Mouse (Mus musculus): ENCODE measurements around the gene Fam213b.
A peak's percentile ranks its signal among the peaks of the same experiment; 100 is the strongest.

Gene Fam213b

DNA sequence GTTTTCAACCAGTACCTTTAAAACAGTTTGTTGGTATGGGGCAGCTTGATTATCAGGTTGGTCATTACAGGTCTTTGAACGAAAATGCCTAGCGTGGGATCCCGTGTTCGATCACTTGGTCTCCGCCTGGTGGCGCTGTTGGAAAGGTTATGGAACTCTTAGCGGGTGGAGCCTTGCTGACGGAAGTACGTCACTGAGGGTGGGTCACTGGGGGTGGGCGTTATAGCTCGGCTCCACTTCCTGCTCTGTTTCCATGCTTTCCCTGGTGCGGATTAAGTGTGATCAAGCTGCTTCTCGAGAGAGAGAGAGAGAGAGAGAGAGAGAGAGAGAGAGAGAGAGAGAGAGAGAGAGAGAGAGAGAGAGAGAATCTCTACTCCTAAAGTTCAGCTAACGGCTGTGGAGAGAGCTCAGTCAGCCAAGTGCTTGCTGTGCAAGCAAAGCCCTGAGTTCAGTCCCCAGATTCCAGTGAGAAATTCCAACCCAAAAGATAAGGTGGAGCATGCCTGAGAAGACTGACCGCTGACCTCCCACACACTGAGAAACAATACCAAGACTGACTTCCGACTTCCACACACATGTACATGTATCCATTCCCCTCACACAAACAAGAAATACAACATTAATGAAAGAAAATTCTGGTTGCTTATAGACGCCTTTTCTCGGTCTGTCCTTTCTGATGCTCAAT is 20.9 kb downstream of the Fam213b start:
- peak; percentile 98 to 99 for DNase-seq

DNA sequence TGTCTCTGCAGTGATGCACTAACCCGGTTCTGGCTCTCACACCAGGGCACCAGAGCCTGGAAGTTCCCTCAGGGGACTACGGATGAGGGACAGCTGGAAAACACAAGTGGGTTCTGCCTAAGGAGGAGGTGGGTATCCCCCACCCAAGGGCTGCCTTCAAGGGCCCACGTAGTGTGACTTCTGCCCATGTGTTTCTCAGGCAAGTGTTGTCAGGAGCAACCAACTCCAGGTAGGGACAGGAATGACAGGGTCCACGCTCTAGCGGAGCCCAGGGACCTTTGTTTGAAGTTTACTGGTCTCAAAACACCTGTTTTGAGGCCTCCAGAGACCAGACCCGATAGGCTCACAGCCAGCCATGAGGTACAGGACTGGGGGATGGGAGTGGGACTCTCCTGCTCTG is 25.7 kb downstream of the Fam213b start:
- no peak for DNase-seq

DNA sequence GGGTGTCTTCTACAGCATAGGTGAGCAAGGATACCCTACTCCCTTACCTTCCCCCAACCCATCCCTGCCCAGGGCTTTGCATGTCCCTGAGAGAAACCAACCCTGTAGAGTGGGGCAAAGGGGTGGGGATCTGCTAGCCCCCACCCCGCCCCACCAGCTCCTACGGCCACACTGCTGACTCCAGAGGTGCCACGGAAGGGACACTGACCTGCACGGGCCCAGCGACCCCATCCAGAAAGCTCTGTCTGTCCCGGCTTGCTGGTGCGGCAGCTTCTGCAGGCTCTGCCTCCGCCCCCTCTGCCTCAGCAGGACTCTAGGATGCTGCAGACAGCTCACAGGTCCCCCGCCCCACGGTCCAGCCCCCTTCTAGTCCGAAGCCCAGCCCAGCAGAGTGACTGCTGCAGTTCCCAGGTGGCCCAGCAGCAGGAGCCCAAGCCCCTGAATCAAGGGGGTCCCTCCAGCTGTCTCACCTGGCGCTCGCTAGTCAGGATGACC is 27.1 kb downstream of the Fam213b start:
- no peak for DNase-seq

DNA sequence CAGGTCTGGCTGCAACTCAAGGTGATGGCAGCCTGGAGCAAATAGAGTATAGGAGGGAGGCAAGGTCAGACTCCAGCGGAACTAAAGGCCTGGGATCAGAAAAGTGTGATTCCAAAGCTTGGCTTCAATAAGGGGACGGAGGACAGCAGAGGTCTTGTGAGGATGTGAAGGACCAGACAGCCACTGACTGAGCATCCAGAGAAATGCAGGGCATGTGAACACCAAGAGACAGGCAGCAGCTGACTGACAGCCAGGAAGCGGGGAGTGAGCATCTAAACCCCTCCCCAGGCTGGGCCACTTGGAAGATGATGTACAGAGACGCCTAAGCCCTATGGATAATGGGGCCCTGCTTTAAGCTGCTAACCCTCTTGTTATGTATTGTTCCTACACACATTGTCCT is 28.2 kb downstream of the Fam213b start:
- DNase-seq: no peak

DNA sequence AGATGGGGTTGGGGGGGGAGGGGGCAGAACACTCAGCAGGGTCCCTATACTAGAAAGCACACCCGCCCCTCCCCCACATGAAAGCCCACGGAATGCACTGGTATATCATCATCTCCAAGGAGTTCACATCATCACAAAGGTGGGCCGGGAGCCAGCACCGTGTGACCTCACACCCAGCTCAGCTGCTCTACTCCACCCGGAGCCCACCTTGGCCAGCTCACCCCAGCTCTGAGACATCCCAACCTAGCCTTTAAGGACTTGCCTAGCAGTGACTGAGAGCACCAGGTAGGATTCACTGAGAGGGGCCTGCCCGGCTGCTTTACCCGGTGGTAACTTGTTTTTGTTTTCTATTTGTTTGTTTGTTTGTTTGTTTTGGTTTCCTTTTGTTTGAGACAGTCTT is 29.5 kb downstream of the Fam213b start, which contains the start of gene Mmel1:
Gene Mmel1 (plus strand): TSS at position 146 of the 400 bp plus-strand sequence.
- no peak for DNase-seq

DNA sequence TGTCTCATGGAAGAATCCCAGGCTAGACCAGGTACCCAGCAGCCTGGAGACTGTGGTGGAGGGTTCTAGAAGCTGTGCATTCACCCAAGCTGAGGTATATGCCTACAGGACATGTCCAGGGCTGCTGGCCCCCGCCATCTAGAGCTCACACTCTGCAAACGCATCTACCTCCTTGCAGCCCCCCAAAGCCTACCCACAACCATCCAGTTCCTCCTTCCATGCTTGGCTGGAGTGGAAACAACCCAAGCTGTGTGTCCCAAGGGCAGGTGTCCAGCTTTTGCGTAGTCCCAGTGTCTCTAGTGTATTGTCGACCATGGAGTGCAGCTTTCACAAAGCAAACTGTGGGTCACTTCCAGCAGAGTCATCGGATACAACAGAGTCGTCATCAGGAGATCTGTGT is 31.7 kb downstream of the Fam213b start:
- DNase-seq: no peak

DNA sequence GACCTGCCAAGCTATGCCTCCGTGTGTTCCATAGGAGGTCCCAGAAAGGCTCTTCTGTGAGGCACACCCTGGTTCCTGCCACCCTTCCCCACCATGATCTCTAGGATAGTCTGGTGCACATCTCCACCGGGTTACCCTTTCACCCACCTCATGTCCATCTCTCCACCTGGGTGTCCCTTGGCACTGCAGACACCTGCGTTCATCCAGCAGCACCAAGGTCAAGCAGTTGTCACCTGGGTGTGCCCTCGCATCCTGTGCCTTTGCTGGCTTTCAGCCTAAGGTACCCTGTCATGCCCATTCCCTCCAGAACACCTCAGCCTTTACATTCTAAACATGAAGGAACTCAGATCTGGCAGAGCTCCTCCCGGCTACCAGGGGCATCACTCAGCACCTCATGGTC is 32.5 kb downstream of the Fam213b start:
- peak in 1 of 2 experiments; percentile 2 for DNase-seq

DNA sequence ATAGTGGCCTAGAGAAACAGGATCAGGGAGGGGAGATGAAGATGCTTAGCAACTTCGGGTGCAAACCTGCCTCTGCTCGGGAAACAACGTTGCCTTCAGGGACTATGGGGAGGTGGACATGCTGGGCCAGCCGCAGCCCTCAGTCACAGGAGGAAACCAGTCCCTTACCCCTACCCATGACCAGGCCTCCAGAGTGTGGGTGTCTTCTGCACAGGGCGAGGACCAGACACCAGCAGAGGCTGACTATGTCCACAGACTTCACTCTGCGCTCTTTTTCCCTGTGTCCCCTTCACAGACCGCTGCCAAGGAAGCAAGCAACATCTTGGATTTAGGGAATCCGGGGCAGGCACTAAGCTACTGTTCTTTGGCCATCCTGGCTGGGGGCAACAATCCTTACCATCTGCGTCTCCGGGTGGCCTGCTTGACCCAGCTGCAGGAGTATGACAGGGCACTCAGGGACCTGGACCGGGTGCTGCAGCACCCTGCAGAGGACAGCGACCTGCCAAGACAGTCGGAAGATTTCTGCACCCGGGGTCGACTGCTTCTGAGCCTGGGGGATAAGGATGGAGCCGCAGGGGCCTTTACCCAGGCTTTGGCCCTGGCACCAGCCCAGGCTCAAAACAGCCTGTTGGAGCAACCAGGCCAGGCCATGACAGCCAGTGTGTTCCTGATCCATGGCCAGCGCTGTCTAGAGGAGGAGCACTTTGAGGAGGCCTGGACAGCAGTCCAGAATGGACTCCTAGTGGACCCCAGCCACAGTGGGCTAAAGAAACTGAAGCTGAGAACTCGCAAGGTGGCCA is 33.8 kb downstream of the Fam213b start:
- DNase-seq: peak; percentile 55 to 59

DNA sequence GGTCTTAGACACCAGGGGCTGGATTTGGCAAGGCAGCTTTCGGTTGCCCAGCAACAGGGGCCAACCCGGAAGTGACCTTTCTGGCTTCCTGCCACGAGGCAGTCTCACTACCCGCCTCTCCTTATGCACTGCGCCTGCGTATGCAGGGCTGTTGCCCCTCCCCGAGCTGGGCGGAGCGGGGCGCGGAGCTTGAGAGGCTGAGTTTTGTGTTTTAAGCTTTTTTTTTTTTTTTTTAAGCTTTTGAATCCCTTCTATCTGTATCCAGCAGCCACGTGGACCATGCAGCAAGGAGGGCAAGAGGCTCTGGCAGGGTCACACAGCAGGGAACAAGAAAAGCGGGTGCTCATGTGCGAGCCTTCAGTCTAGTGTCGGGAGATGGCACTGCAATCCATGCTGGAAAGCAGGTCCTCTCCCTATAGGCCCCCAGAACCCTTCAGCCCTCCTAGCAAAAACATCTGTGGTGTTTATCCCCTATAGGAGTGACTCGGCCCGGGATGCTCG is 34.6 kb downstream of the Fam213b start:
- peak; percentile 96 for DNase-seq

DNA sequence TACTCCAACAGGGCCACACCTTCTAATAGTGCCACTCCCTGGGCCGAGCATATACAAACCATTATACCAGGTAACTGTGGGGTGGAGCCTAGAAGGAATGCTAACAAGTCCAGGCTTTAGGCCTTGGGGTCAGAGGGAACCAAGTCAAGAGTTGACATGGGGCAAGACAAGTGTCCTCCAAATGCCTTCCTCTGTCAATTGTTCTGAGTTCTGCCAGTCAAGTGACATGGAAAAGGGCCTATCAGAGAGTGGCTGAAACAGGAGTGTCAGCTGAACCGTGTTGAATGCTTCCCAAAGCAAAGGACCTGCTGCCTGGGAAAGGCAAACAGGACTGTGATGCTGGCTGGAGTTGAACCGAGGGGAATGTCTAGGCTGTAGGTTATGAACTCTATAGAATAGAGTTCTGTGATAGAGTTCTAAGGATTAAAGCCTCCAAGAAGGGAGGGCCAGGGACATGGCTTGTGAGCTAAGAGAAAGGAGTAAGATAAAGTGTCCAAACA is 35.4 kb downstream of the Fam213b start:
- peak in 1 of 2 experiments; percentile 2 for DNase-seq

DNA sequence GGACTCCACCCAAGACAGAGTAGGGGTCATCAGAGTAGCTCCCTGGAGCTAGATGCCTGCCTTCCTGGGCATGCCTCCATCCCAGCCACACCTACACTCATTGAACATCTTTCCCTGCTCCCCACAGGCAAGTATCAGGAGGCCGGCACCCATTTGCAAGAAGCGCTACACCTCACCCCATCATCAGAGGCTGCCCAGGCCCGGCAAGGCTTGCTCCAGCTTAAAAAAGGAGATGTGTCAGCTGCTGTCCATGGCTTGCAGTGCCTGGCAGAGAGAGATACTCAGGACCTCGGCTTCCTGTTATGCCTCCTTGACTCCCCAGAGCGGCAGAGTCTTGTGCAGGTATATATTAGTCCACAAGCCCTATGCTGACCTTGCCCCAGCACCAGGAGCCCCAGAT is 37.0 kb downstream of the Fam213b start:
- no peak for DNase-seq

DNA sequence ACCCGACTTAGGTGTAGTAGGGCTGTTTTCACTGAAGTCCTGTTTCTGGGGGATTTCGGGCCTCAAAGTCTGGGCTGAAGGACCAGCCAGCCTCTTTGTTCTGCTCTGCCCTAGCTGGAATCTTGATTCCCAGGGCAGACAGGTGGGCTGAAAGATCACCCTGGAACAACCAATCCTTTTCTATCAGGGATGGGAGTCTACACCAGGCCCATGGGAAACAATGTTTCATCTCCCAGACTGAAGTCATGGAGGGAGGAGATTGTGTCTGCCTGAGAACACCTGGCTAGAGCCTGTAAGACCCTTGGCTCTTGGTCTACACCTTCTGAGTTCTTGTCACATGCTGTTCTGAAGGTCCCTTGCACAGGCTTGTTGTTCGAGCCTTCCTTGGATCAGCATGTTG is 40.3 kb downstream of the Fam213b start:
- no peak for DNase-seq

DNA sequence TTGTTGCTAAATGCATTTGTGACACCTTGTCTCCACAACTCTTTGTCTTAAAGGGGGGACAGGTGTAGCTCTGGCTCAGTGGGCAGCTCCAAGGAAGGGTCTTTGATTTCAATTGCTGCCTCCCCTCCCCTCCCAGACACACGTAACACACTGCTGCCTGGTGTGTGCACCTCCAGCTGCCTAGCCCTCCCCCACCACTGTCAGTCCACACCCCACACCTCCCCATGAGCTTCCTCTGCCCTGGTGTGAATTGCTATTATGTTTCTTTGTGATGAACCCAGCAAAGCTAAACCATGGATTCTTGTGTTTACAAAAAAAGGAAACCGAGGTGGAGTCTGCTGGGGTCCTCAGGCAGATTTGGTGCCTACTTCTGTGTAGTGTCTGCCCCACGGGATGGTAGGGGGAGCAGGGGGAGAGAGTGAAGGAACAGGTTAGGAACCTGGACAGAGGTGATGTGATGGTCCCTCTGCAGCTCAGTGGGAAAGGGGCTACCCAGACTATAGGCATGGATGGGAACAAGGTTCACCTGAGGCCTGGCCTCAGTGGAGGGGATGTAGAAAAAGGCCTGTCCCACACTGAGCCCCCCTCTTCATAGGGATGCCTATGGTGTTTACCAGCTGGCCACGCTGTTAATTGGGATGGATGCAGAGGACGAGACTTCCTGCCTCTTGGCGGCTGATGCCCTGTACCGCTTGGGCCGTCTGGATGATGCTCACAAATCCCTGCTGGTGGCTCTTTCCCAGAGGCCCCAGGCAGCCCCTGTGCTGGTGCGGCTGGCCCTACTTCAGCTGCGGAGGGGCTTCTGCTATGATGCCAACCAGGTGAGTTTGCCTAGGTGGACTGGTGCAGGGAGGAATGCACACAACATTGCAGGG is 41.3 kb downstream of the Fam213b start:
- DNase-seq: peak in 1 of 2 experiments; percentile 13

DNA sequence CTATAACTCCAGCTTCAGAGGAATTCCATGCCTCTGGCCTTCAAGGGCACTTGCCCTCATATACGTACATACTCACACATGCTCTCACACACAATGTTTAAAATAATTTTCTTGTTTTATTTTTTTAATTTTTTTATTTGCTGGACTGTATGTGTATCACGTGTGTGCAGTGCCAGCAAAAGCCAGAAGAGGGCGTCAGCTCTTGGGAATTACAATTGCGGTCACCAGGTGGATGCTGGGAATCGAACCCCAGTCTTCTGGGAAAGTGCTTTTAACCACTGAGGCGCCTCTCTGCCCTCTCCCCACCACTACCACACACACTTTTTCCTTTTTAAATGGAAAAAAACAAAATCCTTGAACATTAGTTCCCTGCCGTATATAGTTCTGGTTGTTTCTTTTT is 42.1 kb downstream of the Fam213b start:
- DNase-seq: peak; percentile 39 to 58

DNA sequence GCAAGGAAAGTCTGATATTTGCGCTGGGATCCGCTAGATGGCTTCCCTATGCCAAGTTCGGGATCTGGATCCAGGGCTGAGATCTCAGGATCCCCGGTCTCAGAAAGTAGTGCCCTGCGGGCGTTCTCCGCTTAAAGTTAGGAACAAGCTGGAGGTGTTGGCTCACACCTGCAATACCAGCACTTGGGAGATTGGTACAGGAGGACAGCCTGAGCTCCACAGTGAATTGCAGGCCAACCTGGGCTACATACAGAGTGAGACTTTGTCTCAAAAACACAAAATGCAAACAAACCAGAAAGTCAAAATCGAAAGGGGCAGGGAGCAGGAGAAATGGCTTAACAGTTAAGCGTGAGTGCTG is 42.5 kb downstream of the Fam213b start:
- DNase-seq: no peak

DNA sequence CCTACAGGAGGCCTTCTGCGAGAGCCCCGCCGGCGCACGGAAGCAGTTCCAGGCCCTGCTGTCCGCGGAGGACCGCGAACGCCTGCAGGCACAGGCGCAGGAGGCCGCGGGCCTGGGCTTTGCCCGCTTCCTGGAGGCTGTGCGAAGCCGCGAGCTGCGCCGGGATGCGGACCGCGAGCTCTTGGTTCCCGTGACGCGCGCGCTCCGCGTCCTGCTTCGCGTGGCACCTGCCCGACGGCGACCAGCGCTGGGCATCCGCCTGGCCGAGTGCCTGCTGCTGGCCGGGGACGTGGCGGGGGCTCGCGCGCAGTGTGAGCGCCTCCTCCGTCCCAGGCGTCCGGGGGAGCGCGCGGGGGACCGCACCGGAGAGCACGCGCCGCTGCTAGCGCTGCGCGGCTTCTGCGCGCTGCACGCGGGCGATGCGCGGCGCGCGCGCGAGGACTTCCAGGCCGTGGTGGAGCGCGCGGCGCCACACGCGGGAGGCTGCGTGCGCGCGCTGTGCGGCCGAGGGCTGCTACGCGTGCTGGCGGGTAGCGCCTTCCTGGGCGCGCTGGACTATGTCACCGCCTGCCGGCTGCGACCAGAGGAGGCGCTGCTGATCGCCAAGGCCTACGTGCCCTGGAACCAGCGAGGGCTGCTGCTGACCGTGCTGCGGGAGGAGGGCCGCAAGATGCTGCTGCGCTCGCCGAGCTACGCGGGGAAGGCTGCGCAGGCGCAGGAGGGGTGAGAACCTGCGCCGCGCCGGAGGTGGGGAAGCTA is 43.0 kb downstream of the Fam213b start:
- peak; percentile 94 to 95 for DNase-seq

DNA sequence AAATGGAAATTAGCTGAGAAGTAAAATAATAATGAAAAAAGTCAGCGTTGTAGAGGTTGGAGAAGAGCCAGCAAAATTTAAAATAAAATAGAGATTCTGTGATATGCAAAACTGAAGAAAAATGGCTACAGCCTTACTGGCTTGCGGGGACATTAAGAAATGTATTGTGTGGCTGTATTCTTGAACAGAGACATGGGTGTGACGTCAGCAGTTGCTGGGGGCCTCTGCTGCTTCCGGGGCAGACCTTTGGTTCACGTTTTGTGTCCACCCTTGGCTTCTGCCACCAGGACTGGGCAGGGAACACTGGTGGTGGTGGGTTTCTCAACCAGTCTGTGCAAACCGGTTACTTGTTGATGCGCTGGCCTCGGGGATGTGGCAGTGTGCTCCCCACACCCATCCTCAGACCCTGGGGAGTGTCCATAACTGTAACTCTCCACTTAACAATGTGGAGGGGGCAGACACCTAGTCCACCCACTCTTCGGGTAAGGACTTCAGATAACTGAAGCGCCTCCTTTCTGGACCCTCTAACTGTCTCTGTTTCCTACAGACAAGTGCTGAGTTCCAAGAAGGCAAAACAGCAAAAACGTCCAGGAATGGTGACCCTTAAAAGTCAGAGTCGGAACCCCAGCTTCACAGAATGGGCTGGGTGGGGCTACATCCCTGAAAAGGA is 44.1 kb downstream of the Fam213b start:
- peak in 1 of 2 experiments; percentile 29 for DNase-seq

DNA sequence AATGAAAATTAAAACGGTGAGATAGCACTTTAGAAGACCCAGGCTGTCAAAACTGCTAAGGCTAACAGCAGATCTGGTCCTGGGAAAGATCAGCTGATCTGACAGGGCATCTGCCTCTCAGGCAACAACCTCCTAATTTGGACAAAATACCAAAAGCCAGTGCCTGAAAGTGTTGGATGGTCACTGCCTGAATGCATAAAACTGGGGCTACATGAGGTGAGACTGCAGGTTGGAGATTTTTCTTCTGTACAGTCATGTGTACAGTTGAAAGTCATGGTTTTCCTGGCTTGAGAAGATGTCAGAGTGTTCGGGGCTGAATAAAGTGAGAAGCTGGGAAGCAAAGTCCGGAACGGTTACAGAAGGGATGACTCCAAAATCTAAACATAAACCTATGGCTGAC is 45.1 kb downstream of the Fam213b start:
- peak in 1 of 2 experiments; percentile 0 for DNase-seq

DNA sequence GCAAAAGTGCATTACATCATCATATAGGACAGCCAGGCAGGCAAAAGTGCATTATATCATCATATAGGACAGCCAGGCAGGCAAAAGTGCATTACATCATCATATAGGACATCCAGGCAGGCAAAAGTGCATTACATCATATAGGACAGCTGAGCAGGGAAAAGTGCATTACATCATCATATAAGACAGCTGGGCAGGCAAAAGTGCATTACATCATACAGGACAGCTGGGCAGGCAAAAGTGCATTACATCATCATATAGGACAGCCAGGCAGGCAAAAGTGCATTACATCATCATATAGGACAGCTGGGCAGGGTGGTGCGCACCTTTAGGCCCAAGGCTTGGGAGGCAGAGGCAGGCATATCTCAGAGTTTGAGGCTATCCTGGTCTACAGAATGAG is 46.2 kb downstream of the Fam213b start:
- no peak for DNase-seq

Data from cerebellum, postnatal 10 days (tissue).